In genomic region chr5:148532201-148532600, GRCm38 (mm10) we compare ENCODE assay signal across 16 mouse cellular contexts. TPM values are rescaled to one million over a fixed set of nuclear protein-coding genes. Genes with fewer than 3 reads are reported as not detected.
DNase-seq lines count a peak whose midpoint lies in the region; ATAC-seq and TF ChIP-seq lines count a peak whose summit lies in the region.
"Had no signal": no experiment of that assay in that cellular context is flagged by ENCODE, and none has a peak within 500 bp of the region (broad histone marks: within the 10 kb centered on the region; RNA-seq: fewer than 3 reads in every experiment).

No protein-coding gene starts in this region.

- TF ChIP-seq CTCF in brain, embryonic 14.5 days (IDR thresholded peaks at IDR 0.05; ENCODE audit: borderline replicate concordance, extremely low read depth, insufficient read depth, insufficient read length): no peak
- no peak for TF ChIP-seq CTCF in hindbrain, postnatal 0 days (IDR thresholded peaks at IDR 0.05; ENCODE audit: low read depth)

- H3K27ac ChIP-seq in kidney, embryonic 15.5 days: no peak overlapping the region
- peak overlapping the region; percentile 60; the same call in 1 of the 2 replicates for H3K27ac ChIP-seq in hindbrain, postnatal 0 days
- H3K27ac ChIP-seq: embryonic facial prominence, embryonic 10.5 days; heart, adult 2 months had no signal

- H3K36me3 ChIP-seq in kidney, embryonic 15.5 days: no peaks in the 10 kb centered on the region
- H3K36me3 ChIP-seq in hindbrain, postnatal 0 days (ENCODE audit: insufficient read depth, low read length): no peaks in the 10 kb centered on the region
- H3K36me3 ChIP-seq: embryonic facial prominence, embryonic 10.5 days had no signal

- H3K9me3 ChIP-seq in kidney, embryonic 15.5 days (replicated peaks): no peaks in the 10 kb centered on the region
- H3K9me3 ChIP-seq in hindbrain, postnatal 0 days (ENCODE audit: low read length): no peaks in the 10 kb centered on the region
- H3K9me3 ChIP-seq: embryonic facial prominence, embryonic 10.5 days had no signal

- peaks cover 28% of the 10 kb centered on the region for H3K4me1 ChIP-seq in kidney, embryonic 15.5 days
- H3K4me1 ChIP-seq in hindbrain, postnatal 0 days (ENCODE audit: insufficient read depth, low read length): peaks cover 13% of the 10 kb centered on the region

- H3K27me3 ChIP-seq in kidney, embryonic 15.5 days: no peaks in the 10 kb centered on the region
- H3K27me3 ChIP-seq in hindbrain, postnatal 0 days (ENCODE audit: insufficient read depth, low read length): no peaks in the 10 kb centered on the region

- no peak for DNase-seq in kidney, adult 18-20 months
- DNase-seq in brain, embryonic 14.5 days (ENCODE audit: low read depth): peak; percentile 87
- DNase-seq in embryo, embryonic 11 days: peak; percentile 39
- peak; percentile 41 for DNase-seq in hindbrain, postnatal 0 days (ENCODE audit: low spot score)
- no peak for DNase-seq in ovary, adult 18-20 months (ENCODE audit: low spot score)
- DNase-seq in urinary bladder, adult 2 months (ENCODE audit: low spot score): no peak
- DNase-seq: adrenal gland, postnatal 10 days; cerebellum, adult 9-10 months; heart, adult 2 months; kidney, postnatal 36 days; lung, embryonic 14.5 days had no signal

- TF ChIP-seq POLR2A in brain, embryonic 14.5 days (IDR thresholded peaks at IDR 0.05; ENCODE audit: borderline replicate concordance, extremely low read depth, insufficient read depth, insufficient read length, poor library complexity, severe bottlenecking): no peak

- ATAC-seq in kidney, embryonic 15.5 days (replicated peaks; ENCODE audit: low FRiP score): peak; percentile 66; the same call in 1 of the 2 replicates
- no peak for ATAC-seq in hindbrain, postnatal 0 days
- ATAC-seq: CD4-positive, CD25-positive, alpha-beta regulatory T cell, adult 4 months had no signal

- H3K4me2 ChIP-seq in kidney, embryonic 15.5 days: no peak overlapping the region
- H3K4me2 ChIP-seq in hindbrain, postnatal 0 days (ENCODE audit: low read depth, low read length): no peak overlapping the region
- H3K4me2 ChIP-seq: liver, embryonic 11.5 days; lung, embryonic 14.5 days had no signal

- 10% methylated on average over 5 of the region's 5 CpGs for WGBS in kidney, embryonic 15.5 days
- WGBS in hindbrain, postnatal 0 days: 18% methylated on average over 5 of the region's 5 CpGs

- no peak overlapping the region for H3K4me3 ChIP-seq in kidney, embryonic 15.5 days (replicated peaks)
- H3K4me3 ChIP-seq in hindbrain, postnatal 0 days (ENCODE audit: low read length): no peak overlapping the region
- H3K4me3 ChIP-seq: embryonic facial prominence, embryonic 10.5 days; erythroblast, embryonic 14.5 days; heart, adult 2 months had no signal

- H3K9ac ChIP-seq in kidney, embryonic 15.5 days: no peak overlapping the region
- no peak overlapping the region for H3K9ac ChIP-seq in hindbrain, postnatal 0 days (replicated peaks; ENCODE audit: low read length)
- H3K9ac ChIP-seq: lung, embryonic 14.5 days had no signal

RNA-seq across cellular contexts. Expression of gene Ubl3, which starts 20.4 kb away (rescaled TPM):
- polyA plus RNA-seq in kidney, embryonic 15.5 days (2015; fragmentation: Nextera tagmentation; extraction: Ambion mirVana): 68.8 and 76.0 TPM in 2 replicates
- 37.2 and 44.5 TPM in 2 replicates for polyA plus RNA-seq in brain, embryonic 14.5 days (2012; rRNA removed)
- total RNA-seq in hindbrain, postnatal 0 days (2014; rRNA removed): 155 and 157 TPM in 2 replicates
- polyA plus RNA-seq in hindbrain, postnatal 0 days (2015; fragmentation: Nextera tagmentation; extraction: Ambion mirVana): 108 and 115 TPM in 2 replicates
- 50.8 and 66.5 TPM in 2 replicates for polyA plus RNA-seq in urinary bladder, adult 2 months (2012; rRNA removed)

Comparison
In these comparisons a context has a peak if more than half of its experiments do, and no peak if none do; other contexts are left out.
1. DNase-seq: peak in brain, embryonic 14.5 days (single experiment), embryo, embryonic 11 days (single experiment) and hindbrain, postnatal 0 days (single experiment); none in kidney, adult 18-20 months (single experiment), ovary, adult 18-20 months (single experiment) and urinary bladder, adult 2 months (single experiment).